Mouse (Mus musculus): ENCODE results near the gene Zfp710.

The Zfp710 gene

DNA sequence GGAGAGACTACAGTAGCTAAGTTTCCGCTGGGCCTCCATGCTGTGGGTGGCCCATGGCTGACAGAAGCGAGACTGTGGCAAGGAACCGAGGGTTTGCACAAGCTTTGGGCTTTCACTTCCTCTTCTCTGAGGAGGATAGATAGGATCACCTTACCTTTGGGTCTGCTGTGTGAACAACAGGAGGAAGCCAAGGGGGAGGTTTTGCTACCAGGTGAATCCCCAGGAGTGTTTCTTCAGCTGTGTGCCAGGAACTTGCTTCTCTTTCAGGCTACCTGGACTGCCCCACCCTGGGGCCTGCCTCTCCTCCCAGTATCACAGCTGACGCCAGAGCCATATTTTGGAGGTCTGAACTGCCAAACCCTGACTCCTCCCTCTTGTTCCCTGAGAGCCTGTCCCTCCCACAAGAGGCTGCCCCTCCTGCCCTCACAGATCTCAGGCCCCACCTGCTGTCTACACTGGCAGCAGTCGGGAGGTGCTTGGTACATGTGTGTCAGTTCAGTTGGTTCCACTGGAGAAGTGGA, 50.4 kb downstream of the Zfp710 start:
- no peak for ATAC-seq (ENCODE audit: insufficient number of reproducible peaks, low FRiP score, low TSS enrichment)

DNA sequence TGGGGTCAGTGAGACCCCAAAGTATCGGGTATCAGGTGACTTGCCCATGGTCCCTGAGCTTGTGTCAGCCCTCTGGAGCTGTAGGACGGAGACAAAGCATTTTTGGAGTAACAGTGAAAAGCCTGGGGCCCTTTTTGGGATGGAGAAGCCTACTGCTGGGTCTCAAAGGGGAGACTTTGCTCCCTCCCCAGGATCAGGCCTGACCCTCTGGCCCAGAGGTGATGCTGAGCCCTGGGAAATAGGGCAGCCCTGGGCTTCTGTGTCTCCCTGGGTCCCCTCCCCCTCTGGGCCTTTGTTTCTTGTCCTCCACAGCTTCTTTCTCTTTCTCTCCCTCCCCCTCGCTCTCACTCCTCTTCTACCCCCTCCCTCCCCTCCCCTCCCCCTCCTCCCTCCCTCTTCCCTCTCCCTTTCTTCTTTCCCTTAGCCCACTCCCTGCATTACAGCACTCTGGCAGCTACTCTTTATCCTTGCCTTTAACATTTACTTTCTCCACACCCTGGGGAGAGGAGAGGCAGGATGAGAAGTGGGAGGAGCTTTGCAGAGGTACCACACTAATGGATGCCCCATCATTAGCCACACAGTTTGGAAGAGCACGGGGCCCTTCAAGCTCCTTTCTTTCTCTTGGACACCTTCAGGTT, 51.5 kb downstream of the Zfp710 start:
- ATAC-seq (ENCODE audit: insufficient number of reproducible peaks, low FRiP score, low TSS enrichment), result no peak

DNA sequence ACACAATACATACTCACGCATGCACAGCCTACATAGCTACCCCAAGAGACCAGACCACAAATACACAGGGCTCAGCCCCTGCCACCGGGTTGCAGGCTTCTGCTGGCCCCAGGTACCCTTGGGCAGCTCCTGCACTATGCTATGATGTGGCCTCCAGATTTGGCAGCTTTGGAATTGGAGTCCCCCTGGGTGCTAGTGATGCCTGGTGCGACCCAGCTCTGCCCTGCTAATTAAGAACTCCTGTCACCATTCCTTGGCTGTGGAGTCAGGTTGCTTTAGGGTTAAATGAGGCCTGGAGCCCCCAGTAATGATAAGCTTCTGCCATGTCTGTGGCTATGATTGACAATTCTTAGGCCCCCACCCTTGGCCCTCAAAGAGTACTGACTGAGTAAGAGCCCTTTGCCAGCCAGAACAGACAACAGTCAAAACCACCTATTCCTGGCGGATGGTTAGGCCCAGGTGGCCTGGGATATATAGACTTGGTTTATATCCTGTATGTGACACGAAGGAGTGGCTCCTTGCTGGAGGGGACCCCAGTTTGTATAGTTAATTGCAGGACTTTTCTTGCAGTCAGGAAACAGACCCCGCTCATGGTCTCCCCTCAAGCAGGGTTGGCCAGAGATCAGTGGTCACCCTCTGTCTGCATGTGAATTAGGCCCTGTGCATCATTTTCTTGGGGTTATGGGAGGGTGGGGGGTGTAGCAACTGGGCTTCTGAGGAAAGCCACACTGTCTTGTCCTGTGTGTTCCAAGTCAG, 52.5 kb downstream of the Zfp710 start:
- ATAC-seq (ENCODE audit: insufficient number of reproducible peaks, low FRiP score, low TSS enrichment), result no peak

DNA sequence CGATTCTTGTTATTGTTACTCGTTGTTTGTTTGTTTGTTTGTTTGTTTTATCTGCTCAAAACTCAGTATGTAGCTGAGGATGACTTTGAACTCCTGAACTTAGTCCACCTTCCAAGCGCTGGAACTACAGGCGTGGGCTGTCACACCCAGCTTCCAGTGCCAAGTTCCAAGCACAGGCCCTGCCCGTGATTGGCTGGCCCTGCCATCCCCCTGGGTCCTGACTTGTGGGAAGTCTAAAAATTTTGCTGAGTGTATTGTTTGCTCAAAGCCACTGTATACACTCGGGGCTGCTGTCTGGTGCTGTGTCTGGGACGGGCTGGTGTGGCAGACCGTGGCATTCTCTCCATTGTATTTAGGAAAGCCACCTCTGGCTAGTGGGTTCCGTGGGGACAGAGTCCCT, 53.2 kb downstream of the Zfp710 start:
- no peak for ATAC-seq (ENCODE audit: insufficient number of reproducible peaks, low FRiP score, low TSS enrichment)

DNA sequence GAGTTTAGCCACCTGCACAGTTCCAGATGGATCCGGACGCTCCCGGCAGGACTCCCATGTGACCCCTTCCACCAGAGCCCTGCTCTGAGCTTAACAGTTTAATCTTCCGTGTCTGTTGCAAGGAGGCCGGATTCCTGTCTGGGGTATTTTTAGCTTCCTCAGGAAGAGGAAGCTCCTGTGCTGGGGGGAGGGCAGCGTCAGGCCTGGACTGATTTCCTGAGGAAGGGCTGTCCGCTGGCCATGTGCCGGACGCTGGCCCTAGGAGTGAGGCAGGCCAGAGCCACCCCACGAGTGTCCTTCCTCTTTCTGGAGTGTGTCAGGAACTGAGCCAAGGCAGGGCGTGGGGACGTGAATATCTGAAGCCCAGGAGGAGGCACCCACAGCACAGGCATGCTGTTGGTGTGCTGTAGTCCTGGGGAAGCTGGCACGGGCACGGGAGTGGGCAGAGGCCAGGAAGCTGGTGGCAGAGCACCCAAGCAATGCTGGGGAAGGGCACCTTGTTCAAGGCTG, 54.2 kb downstream of the Zfp710 start:
- ATAC-seq (ENCODE audit: insufficient number of reproducible peaks, low FRiP score, low TSS enrichment), result peak; percentile 74

DNA sequence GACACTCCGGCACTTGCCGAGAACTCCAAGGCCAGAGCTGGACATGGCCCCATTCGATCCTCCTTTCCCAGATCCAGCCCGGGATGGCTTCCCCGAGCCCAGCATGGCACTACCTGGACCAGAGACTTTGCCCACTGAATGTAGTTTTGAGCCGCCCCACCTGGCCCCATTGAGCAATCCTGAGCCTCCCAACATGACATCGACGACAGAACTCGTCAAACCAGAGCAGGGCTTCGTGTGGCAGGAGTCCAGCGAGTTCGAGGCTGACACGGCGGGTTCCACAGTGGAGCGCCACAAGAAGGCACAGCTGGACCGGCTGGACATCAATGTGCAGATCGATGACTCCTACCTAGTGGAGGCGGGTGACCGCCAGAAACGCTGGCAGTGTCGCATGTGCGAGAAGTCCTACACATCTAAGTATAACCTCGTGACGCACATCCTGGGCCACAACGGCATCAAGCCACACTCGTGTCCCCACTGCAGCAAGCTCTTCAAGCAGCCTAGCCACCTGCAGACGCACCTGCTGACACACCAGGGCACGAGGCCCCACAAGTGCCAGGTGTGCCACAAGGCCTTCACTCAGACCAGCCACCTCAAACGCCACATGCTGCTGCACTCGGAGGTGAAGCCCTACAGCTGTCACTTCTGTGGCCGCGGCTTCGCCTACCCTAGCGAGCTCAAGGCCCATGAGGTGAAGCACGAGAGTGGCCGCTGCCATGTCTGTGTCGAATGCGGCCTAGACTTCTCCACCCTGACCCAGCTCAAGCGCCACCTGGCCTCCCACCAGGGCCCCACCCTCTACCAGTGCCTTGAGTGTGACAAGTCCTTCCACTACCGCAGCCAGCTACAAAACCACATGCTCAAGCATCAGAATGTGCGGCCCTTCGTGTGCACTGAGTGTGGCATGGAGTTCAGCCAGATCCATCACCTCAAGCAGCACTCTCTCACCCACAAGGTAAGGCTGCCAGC, 57.3 kb downstream of the Zfp710 start:
- no peak for ATAC-seq (ENCODE audit: insufficient number of reproducible peaks, low FRiP score, low TSS enrichment)

DNA sequence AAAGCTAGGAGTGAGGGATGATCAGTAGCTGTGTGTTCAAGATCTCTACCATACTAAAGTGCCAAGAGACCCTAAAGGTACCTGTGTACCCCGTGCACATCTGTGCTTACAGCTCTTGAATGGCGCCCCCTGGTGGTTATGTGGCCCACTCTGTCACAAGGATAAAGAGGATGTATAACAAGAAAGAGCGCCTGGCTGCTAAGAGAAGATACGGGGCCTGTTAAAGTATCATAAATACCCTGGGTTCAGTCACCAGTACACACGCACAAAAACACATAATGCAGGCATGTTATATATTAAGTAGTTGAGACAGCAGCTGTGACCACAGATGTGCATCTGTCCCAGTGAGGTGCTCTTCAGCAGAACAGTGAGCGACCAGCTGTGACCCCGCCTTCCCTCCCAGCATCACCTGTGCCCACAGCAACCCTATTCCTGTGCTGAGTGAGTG, 59.9 kb downstream of the Zfp710 start:
- ATAC-seq (ENCODE audit: insufficient number of reproducible peaks, low FRiP score, low TSS enrichment), result no peak

DNA sequence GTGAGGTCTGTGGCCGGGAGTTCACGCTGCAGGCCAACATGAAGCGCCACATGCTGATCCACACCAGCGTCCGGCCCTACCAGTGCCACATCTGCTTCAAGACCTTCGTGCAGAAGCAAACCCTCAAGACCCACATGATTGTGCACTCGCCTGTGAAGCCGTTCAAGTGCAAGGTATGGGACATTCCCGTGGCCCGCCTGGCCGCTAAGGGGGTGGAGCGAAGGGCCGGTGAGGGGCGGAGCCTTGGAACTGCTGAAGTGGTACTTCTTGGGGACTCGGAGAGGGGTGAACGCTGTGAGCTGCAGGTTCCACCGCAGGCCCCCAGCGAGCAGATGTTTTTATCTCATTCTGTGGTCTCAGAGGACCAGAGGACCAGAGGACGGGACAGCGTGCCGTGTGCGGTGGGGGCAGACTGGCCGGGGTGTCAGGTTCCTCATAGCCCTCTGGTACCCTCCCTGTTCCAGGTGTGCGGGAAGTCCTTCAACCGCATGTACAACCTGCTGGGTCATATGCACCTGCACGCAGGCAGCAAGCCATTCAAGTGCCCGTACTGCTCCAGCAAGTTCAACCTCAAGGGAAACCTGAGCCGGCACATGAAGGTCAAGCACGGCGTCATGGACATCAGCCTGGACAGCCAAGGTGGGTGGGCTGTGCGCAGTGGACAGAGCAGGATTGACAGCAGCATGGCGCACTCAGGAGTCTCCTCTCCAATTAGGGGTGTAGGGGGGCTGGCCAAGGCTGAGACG, 61.5 kb downstream of the Zfp710 start:
- ATAC-seq (ENCODE audit: insufficient number of reproducible peaks, low FRiP score, low TSS enrichment), result no peak

DNA sequence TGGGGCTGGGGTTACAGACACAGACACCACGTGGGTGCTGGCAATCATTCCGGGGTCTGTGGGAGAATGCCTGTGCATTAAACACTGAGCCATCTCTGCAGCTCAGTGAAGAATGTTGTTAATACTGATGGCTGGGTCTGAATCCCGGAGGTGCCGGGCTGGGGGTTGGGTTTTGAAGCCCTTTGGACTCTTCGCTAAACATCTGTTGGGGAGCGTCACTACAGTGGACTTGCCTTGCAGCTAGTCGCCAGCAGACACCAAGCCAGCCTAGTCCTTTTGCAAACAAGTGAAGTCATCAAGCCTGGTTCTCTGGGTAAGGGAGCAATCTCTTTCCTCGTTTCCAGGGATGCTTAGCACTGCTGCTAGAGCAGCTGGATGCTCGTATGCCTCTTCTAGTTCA, 63.6 kb downstream of the Zfp710 start:
- no peak for ATAC-seq (ENCODE audit: insufficient number of reproducible peaks, low FRiP score, low TSS enrichment)

DNA sequence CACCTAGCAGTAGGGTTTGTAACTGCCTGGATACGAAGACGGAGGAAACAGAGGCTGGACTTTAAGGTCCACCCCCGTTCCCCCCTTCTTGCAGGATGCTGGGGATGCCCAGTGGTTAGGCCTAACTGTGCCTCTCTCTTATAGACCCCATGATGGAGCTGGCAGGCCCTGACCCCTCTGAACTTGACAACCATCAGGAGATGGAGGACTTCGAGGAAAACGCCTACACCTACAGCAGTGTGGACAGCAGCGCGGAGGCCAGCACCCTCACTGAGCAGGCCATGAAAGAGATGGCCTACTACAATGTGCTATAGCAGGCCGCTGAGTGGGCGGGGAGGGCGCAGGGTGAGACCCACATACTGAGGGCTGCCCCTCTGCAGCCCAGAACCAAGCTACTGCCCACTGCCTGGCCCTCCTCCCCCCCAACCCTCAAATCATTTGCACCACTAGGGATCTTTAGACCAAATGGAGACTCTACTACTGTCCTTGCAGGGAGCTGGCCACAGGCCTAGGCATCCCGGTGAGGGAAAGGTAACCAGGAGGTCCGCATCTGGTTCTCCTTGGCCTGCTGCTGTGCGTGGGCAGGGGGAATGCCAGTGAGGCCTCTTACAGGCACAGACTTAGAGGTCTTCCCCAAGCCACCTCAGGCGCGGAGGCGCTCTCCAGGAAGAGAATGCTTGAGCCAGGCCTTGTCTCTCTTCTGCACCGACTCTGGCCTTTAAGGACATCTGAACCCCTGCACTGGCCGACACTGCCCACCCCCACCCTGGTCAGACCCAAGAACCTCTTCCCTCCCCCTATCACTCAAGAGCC, 65.8 kb downstream of the Zfp710 start:
- ATAC-seq (ENCODE audit: insufficient number of reproducible peaks, low FRiP score, low TSS enrichment), result no peak

DNA sequence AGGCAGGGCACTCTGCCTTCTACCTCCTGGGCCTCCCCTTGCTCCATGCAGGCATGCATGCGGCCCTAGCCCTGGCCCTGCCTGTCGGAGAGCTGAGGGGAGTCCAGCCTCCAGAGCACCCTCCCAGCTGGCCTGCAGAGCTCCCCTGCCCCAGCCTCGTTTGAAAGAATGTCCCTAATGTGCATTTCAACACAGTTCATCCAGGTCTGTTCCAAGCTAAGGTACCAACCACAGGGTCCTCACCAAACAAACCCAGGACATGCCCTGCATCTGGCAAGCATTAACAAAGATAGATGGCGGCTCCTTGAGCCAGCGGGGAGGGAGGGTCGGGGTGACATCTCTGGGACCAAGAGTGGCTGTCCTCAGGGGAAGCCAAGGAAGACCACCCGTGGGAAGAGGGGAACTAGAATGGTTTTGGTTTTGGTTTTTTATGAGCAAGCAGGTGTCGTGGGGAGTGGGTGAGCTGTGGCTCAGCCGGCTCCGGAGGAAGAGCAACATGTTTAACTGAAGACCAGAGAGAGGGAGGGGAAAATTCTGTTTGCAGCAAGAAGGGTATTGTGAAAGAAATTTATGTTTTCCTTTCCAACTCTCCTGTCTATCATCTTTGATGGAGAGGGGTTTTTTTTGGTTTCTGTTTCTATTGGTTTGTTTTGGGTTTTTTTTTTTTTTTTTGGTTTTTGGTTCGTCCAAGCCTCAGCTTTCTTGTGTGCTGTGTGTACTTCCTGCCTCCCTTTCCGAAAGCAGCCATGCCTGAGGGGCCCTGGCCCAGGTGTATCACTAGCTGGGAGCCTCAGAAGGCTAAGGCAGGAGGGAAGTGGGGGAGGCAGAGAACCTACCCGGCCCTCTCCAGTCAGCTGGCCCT, 66.6 kb downstream of the Zfp710 start:
- ATAC-seq (ENCODE audit: insufficient number of reproducible peaks, low FRiP score, low TSS enrichment), result no peak

DNA sequence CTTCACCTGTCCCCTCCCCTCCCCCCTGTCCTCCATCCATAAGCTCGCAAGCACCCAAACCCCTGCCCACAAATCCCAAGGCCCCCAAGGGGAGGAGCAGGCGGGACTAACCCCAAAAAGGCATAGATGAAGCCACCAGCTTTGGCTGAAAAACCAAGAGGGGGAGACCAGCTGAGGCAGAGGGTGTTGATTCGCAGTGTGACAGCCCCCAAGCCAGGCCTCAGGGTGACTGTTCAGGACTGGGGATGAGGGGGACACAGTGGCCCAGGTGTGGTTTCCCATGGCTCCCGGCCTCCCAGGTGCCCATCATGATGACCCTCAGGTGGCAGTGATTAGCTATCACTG, 67.2 kb downstream of the Zfp710 start:
- no peak for ATAC-seq (ENCODE audit: insufficient number of reproducible peaks, low FRiP score, low TSS enrichment)

DNA sequence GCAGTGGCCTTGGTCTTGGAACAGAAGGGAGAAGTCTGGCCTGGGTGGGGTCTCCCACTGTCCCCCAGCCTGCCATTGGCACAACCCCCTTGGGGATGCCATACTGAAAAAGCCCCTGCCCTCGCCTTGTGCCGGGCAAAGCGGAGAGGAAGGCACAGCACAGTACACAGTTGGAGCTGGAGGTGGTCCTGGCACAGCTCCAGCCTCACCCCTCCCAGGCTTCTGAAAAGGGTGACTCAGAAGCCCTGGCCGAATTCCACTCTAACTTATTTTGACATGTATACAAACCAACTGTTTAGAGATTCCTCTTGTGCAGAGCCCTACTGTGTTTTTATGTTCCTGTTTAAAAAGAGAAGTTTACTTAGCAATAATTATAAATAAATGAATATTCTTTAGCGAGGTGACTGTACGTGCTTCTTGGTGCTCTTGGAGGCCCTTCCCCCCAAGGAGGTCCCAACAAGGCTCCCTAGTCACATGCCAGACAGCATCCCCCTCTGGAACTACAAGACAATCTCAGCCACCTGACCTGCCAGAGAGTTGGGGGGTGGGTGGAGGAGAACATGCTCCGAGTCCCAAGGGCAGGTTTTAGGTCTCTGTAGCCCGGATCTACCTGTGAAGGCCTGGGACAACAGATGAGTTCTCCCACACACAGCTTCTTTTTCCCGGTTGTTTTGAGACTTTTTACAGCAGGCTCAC, 67.9 kb downstream of the Zfp710 start:
- ATAC-seq (ENCODE audit: insufficient number of reproducible peaks, low FRiP score, low TSS enrichment), result no peak

DNA sequence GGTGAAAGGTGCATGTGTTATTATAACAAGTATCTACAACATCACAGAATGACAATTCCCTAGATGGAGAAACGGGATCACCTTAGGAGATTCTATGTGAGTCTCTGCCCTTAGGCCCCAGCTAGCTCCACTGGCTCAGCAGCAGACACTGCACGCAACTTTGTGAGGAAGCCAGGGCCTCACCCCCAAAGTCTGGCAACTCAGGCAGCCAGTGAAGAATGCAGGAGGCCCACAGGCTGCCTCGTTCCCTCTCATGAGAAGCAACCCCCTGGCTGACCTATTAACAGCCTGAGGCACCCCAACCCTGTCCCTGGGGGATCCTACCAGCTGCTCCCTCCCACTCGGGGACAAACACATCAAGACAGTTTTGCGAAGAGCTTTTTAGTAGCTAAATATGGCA, 69.9 kb downstream of the Zfp710 start:
- ATAC-seq (ENCODE audit: insufficient number of reproducible peaks, low FRiP score, low TSS enrichment), result no peak

DNA sequence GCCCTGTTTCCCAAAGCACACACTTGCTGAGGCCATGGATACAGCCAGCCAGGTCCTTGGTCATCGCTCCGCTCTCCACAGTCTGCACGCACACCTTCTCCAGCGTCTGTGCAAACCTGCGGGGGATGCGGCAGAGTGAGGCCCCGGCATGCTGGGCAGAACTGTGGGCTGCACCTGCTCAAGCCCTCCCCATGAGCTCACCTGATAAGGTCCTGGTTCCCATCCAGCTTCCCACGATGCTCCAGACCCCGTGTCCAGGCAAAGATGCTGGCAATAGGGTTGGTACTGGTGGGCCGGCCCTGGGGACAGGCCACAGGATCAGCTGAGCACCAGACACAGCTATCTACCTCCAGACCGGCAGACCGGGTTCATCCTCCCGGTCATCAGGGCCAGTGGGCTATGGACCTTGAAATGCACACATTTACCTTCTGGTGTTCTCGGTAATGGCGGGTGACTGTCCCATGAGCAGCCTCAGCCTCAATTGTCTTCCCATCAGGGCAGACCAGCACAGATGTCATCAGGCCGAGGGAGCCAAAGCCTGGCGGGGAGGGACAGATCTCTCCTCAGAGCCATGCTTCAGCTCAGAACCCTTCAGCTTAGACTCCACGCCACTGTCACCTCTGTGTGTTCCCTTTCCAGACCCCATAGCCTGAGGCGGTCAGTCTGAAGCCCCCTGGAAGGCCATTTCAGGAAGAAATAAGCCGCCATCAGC, 71.1 kb downstream of the Zfp710 start:
- ATAC-seq (ENCODE audit: insufficient number of reproducible peaks, low FRiP score, low TSS enrichment), result no peak

DNA sequence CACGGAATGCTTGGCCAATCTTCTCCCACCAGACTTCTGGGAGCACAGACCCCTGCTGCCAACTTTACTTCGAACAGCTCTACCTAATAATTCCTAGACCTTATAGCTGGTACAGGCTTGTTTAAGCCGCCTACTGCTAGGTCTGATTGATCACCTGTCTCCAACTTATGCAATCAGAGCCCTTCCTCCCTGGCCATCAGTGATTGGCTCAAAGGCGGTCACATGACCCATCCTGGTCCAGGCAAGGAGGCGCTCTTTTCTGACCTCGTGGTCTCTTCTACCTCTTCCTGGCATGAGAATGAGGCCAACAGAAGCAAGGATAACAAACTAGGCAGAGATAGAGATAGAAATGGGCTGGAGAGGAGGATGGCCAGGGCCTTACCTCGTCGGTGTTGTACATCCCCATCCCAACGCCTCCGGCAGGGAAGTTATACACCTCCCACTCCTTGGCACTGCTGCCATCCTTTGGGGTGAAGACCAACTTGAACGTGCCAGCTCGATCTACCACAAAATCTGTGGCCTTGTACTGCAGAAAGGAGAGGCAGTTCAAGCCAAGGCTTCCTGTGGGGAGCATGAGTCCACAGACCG, 73.9 kb downstream of the Zfp710 start:
- ATAC-seq (ENCODE audit: insufficient number of reproducible peaks, low FRiP score, low TSS enrichment), result no peak

DNA sequence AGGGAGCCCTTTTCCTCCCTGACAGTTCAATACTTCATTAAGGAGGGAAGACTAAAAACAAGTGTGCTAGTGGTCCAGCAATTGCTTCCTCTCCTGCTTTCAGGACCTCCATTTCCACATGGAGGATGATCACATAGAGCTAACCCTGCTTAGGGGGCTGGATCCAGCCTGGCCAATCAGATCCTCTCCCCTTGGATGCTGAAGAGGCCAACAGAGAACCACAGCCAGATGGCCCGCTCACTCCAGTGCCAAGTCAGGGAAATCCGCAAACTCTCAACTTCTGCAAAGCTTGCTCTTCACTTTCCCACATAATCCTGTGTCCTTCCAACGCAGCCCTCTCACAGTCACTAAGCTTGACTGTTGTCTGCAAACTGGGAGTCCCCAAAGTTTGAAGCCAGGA, 78.7 kb downstream of the Zfp710 start:
- no peak for ATAC-seq (ENCODE audit: insufficient number of reproducible peaks, low FRiP score, low TSS enrichment)

All from cerebellum, adult (tissue).